Mouse (Mus musculus) forebrain, embryonic 12.5 days (tissue): ENCODE measurements around the gene Rap1gap2. TPM values are rescaled to one million over a fixed set of nuclear protein-coding genes. Genes with fewer than 3 reads are reported as not detected.

ENCODE experiments used
- ATAC-seq: fragments of 200-750 bp; cut with Nextera tagmentation; 2 replicates; pipeline ENCODE4 v1.8.0; 2017; ENCODE audit warnings: moderate TSS enrichment; ENCODE audit not compliant: low FRiP score
- H3K27ac ChIP-seq: fragments of 300-500 bp; sonication (generic); 2 replicates; pipeline ENCODE4 v1.5.1; 2016; ENCODE audit warnings: mild to moderate bottlenecking
- H3K27me3 ChIP-seq: fragments of 300-500 bp; sonication (generic); 2 replicates; pipeline ENCODE4 v1.6.1; 2016; ENCODE audit warnings: mild to moderate bottlenecking
- H3K36me3 ChIP-seq: fragments of 300-500 bp; sonication (generic); replicated peaks from 2 replicates; pipeline ENCODE4 v1.6.1; 2016; ENCODE audit warnings: mild to moderate bottlenecking
- H3K4me1 ChIP-seq: fragments of 300-500 bp; sonication (generic); 2 replicates; pipeline ENCODE4 v1.6.1; 2016
- H3K4me2 ChIP-seq: fragments of 300-500 bp; sonication (generic); 2 replicates; pipeline ENCODE4 v1.6.1; 2016; ENCODE audit warnings: mild to moderate bottlenecking, moderate library complexity
- H3K4me3 ChIP-seq: fragments of 300-500 bp; sonication (generic); replicated peaks from 2 replicates; pipeline ENCODE4 v1.5.1; 2016; ENCODE audit warnings: mild to moderate bottlenecking
- H3K9ac ChIP-seq: fragments of 300-500 bp; sonication (generic); 2 replicates; pipeline ENCODE4 v1.6.1; 2016; ENCODE audit warnings: mild to moderate bottlenecking
- H3K9me3 ChIP-seq: fragments of 300-500 bp; sonication (generic); 2 replicates; pipeline ENCODE4 v1.6.1; 2016
- WGBS: fragments of 180-500 bp; shearing (Covaris S2); methylation state at CpG from one replicate; pipeline ENCODE4 v1.1.7; 2016; 5-methylcytosine and 5-hydroxymethylcytosine counted together
- polyA plus RNA-seq: library from polyadenylated mRNA; unstranded; fragments of >200 nt; fragmentation: Nextera tagmentation; extraction: Ambion mirVana; gene quantifications from 2 replicates; pipeline ENCODE4 v1.2.1, GENCODE M21; 2016

Gene Rap1gap2
- polyA plus RNA-seq, 1 experiment from 2014 or later = 4.4 TPM

GRCm38 (mm10) chr11:74546933-74547694 is 63.6 kb downstream of the Rap1gap2 start:
- WGBS = 6% methylated on average over 16 of the region's 16 CpGs
- peak overlapping the region; percentile 42; the same call in 1 of the 2 replicates for H3K9ac ChIP-seq

GRCm38 (mm10) chr11:74546165-74546564 is 64.5 kb downstream of the Rap1gap2 start:
- no peak overlapping the region for H3K27ac ChIP-seq
- no peaks in the 10 kb centered on the region for H3K27me3 ChIP-seq
- H3K4me3 ChIP-seq = no peak overlapping the region
- no peaks in the 10 kb centered on the region for H3K36me3 ChIP-seq
- no peaks in the 10 kb centered on the region for H3K9me3 ChIP-seq
- H3K4me2 ChIP-seq = no peak overlapping the region
- H3K9ac ChIP-seq = no peak overlapping the region
- ATAC-seq = no peak
- peaks cover 23% of the 10 kb centered on the region for H3K4me1 ChIP-seq
- WGBS = 39% methylated on average over 4 of the region's 4 CpGs

More at GRCm38 (mm10) chr11:74546933-74547694, 63.6 kb downstream of the Rap1gap2 start:
- Histone ChIP-seq H3K27me3 (no peaks in the 10 kb centered on the region), H3K27ac (peak overlapping the region; percentile 79), H3K4me2 (peak overlapping the region; percentile 54), H3K4me1 (peaks cover 23% of the 10 kb centered on the region), H3K36me3 (no peaks in the 10 kb centered on the region), H3K9me3 (no peaks in the 10 kb centered on the region), H3K4me3 (peak overlapping the region; percentile 29)
- peak; percentile 78 for ATAC-seq

- 97% methylated on average over 2 of the region's 2 CpGs for WGBS
- no peak for ATAC-seq
- Histone ChIP-seq H3K4me3 (no peak overlapping the region), H3K9ac (no peak overlapping the region), H3K9me3 (no peaks in the 10 kb centered on the region), H3K27ac (no peak overlapping the region), H3K36me3 (no peaks in the 10 kb centered on the region), H3K4me2 (no peak overlapping the region), H3K4me1 (peaks cover 23% of the 10 kb centered on the region), H3K27me3 (no peaks in the 10 kb centered on the region)
Measured at GRCm38 (mm10) chr11:74545560-74545959, 65.2 kb downstream of the Rap1gap2 start.

GRCm38 (mm10) chr11:74537352-74537751 is 73.4 kb downstream of the Rap1gap2 start:
- Histone ChIP-seq H3K9me3 (no peaks in the 10 kb centered on the region), H3K27me3 (no peaks in the 10 kb centered on the region), H3K4me1 (peaks cover 7% of the 10 kb centered on the region), H3K4me3 (no peak overlapping the region), H3K4me2 (no peak overlapping the region), H3K27ac (no peak overlapping the region), H3K36me3 (no peaks in the 10 kb centered on the region), H3K9ac (no peak overlapping the region)
- WGBS = 87% methylated on average over 4 of the region's 4 CpGs
- ATAC-seq = no peak

- Histone ChIP-seq H3K9me3 (no peaks in the 10 kb centered on the region), H3K4me1 (peaks cover 15% of the 10 kb centered on the region), H3K9ac (no peak overlapping the region), H3K27me3 (no peaks in the 10 kb centered on the region), H3K36me3 (no peaks in the 10 kb centered on the region), H3K27ac (no peak overlapping the region), H3K4me3 (no peak overlapping the region), H3K4me2 (0 out of 2 replicates have a peak overlapping the region, but pooled peaks have one; percentile 15)
- WGBS = 37% methylated on average over 14 of the region's 14 CpGs
- no peak for ATAC-seq
Measured at GRCm38 (mm10) chr11:74536140-74536842, 74.4 kb downstream of the Rap1gap2 start.

GRCm38 (mm10) chr11:74534380-74534779 is 76.3 kb downstream of the Rap1gap2 start:
- Histone ChIP-seq H3K9me3 (no peaks in the 10 kb centered on the region), H3K36me3 (no peaks in the 10 kb centered on the region), H3K27ac (no peak overlapping the region), H3K9ac (no peak overlapping the region), H3K4me1 (peaks cover 20% of the 10 kb centered on the region), H3K4me3 (no peak overlapping the region), H3K27me3 (no peaks in the 10 kb centered on the region), H3K4me2 (no peak overlapping the region)
- no peak for ATAC-seq
- WGBS = 92% methylated on average over 7 of the region's 7 CpGs

- H3K4me1 ChIP-seq = peaks cover 20% of the 10 kb centered on the region
- no peak overlapping the region for H3K9ac ChIP-seq
- H3K27ac ChIP-seq = no peak overlapping the region
- peaks cover 1% of the 10 kb centered on the region; the same call in 1 of the 2 replicates for H3K27me3 ChIP-seq
- H3K36me3 ChIP-seq = no peaks in the 10 kb centered on the region
- no peaks in the 10 kb centered on the region for H3K9me3 ChIP-seq
- 98% methylated on average over 2 of the region's 2 CpGs for WGBS
- no peak overlapping the region for H3K4me2 ChIP-seq
- no peak overlapping the region for H3K4me3 ChIP-seq
- ATAC-seq = no peak
Measured at GRCm38 (mm10) chr11:74533050-74533449, 77.7 kb downstream of the Rap1gap2 start.

GRCm38 (mm10) chr11:74532401-74532800 is 78.3 kb downstream of the Rap1gap2 start:
- Histone ChIP-seq H3K4me3 (no peak overlapping the region), H3K4me1 (peaks cover 20% of the 10 kb centered on the region), H3K9me3 (no peaks in the 10 kb centered on the region), H3K27me3 (peaks cover 8% of the 10 kb centered on the region; the same call in 1 of the 2 replicates), H3K36me3 (no peaks in the 10 kb centered on the region), H3K27ac (no peak overlapping the region), H3K9ac (no peak overlapping the region), H3K4me2 (no peak overlapping the region)
- no peak for ATAC-seq
- WGBS = 74% methylated on average over 4 of the region's 4 CpGs

- H3K9ac ChIP-seq = no peak overlapping the region
- H3K4me1 ChIP-seq = peaks cover 23% of the 10 kb centered on the region
- H3K27me3 ChIP-seq = peaks cover 13% of the 10 kb centered on the region
- WGBS = 20% methylated on average over 3 of the region's 3 CpGs
- no peaks in the 10 kb centered on the region for H3K9me3 ChIP-seq
- no peak overlapping the region for H3K27ac ChIP-seq
- peak; percentile 39; the same call in 1 of the 2 replicates for ATAC-seq
- no peaks in the 10 kb centered on the region for H3K36me3 ChIP-seq
- H3K4me3 ChIP-seq = no peak overlapping the region
- no peak overlapping the region for H3K4me2 ChIP-seq
Measured at GRCm38 (mm10) chr11:74531725-74532124, 79.0 kb downstream of the Rap1gap2 start.

GRCm38 (mm10) chr11:74529803-74530202 is 80.9 kb downstream of the Rap1gap2 start:
- peaks cover 28% of the 10 kb centered on the region for H3K27me3 ChIP-seq
- H3K4me2 ChIP-seq = no peak overlapping the region
- no peak for ATAC-seq
- no peak overlapping the region for H3K4me3 ChIP-seq
- no peak overlapping the region for H3K27ac ChIP-seq
- no peaks in the 10 kb centered on the region for H3K9me3 ChIP-seq
- 59% methylated on average over 4 of the region's 4 CpGs for WGBS
- H3K36me3 ChIP-seq = no peaks in the 10 kb centered on the region
- H3K9ac ChIP-seq = no peak overlapping the region
- peaks cover 19% of the 10 kb centered on the region for H3K4me1 ChIP-seq

- H3K27ac ChIP-seq = no peak overlapping the region
- H3K4me1 ChIP-seq = peaks cover 37% of the 10 kb centered on the region
- peaks cover 50% of the 10 kb centered on the region for H3K27me3 ChIP-seq
- no peak overlapping the region for H3K4me2 ChIP-seq
- H3K36me3 ChIP-seq = no peaks in the 10 kb centered on the region
- no peaks in the 10 kb centered on the region for H3K9me3 ChIP-seq
- 68% methylated on average over 7 of the region's 7 CpGs for WGBS
- no peak overlapping the region for H3K9ac ChIP-seq
- ATAC-seq = no peak
- no peak overlapping the region for H3K4me3 ChIP-seq
Measured at GRCm38 (mm10) chr11:74527555-74527954, 83.2 kb downstream of the Rap1gap2 start.
